Mouse (Mus musculus) left cerebral cortex, adult 18-20 months (tissue): ENCODE data around the gene Prmt6. TPM values are rescaled to one million over a fixed set of nuclear protein-coding genes. Genes with fewer than 3 reads are reported as not detected.
A peak's percentile ranks its signal among the peaks of the same experiment; 100 is the strongest.

Experiments used
- DNase-seq, 2 experiments: peaks; one replicate each; pipeline ENCODE4 v3.0.0; 2021 to 2022; ENCODE audit warnings: low spot score in 2 of 2, mixed read lengths in 1 of 2
- long read RNA-seq, 2 experiments: library from polyadenylated mRNA; stranded (forward); transcript quantifications; one replicate each; pipeline ENCODE4 v2.0.0; 2021
- total RNA-seq, 2 experiments: library from RNA; stranded (reverse); gene quantifications; 2 replicates each; pipeline ENCODE4 v1.2.3; 2021

The Prmt6 gene
- total RNA-seq: 10 to 100 TPM; 13.8 TPM
- long read RNA-seq, experiment 1, transcript Prmt6-202 (2 exons, 3,059 nt): major isoform, 13 of 19 reads
- long read RNA-seq, experiment 1, partial matches to known transcripts: 2 of 19 reads
- long read RNA-seq, experiment 1, other reads (novel, unspliced or antisense): 0 of 19 reads
- long read RNA-seq, experiment 2, transcript Prmt6-202 (2 exons, 3,059 nt): major isoform, 11 of 15 reads
- long read RNA-seq, experiment 2, partial matches to known transcripts: 0 of 15 reads
- long read RNA-seq, experiment 2, other reads (novel, unspliced or antisense): 1 of 15 reads

DNA sequence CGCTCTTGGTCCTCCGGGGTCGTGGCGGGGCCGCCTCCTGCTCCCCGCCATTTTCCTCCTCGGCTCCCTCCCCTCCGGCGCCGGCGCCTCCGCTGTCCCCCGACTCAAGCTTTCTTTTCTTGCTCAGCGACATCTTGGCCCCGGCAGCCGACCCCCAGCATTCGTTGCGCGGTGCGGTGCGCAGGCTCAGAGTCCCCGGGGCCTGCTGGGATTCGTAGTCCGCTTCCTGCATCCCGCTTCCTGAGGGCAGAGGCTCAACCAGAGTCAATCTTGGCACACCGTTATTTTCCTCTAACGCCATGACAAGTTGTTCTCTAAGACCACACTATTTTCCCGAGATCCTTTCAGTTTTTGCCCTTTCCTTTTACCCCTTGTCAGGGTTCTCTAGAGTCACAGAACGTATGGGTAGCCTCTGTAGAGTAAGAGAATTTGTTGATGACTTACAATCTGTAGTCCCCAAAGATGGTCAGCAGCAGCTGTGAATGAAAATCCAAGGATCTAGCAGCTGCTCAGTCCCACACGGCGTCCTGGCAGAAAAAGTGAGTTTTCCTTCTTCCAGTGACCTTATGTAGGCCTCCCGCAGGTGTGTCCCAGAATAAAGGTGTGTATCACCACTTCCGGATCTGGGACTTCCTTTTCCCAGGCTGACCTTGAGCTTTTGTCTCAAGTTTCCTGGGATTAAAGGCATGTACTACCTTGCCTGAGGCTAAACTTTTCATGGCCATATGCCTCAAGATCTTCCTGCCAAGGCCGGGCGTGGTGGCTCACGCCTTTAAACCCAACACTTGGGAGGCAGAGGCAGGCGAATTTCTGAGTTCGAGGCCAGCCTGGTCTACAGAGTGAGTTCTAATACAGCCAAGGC, at the start of gene Prmt6:
Gene Prmt6, minus strand, starts transcription at position 160 of the 862 bp plus-strand sequence.
- DNase-seq: peak; percentile 91 to 94

- DNase-seq: no peak
Observed at GRCm38 (mm10) chr3:110290485-110291045, 39.8 kb upstream of the Prmt6 start.

DNA sequence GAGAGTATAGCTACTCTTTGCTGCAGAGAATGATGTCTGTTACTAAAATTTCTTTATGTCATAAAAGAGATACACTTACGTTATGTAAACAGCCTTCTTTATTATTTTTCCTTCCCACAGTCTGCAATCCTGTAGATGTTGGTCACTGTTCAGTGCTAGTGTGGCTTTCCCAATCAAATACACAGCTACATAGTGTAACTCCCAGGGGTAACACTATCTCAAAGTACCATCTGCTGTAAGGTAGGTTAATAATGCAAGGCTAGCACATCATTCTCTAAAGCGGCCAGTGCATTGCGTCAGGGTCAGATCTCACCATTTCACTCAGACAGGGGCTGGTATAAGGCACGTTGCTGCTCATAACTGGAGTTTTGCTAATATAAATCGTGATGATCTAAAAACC, 31.9 kb upstream of the Prmt6 start:
- no peak for DNase-seq

GRCm38 (mm10) chr3:110267790-110268189, 17.0 kb upstream of the Prmt6 start:
- no peak for DNase-seq

- no peak for DNase-seq
Observed at GRCm38 (mm10) chr3:110253105-110253504, 2.3 kb upstream of the Prmt6 start.

DNA sequence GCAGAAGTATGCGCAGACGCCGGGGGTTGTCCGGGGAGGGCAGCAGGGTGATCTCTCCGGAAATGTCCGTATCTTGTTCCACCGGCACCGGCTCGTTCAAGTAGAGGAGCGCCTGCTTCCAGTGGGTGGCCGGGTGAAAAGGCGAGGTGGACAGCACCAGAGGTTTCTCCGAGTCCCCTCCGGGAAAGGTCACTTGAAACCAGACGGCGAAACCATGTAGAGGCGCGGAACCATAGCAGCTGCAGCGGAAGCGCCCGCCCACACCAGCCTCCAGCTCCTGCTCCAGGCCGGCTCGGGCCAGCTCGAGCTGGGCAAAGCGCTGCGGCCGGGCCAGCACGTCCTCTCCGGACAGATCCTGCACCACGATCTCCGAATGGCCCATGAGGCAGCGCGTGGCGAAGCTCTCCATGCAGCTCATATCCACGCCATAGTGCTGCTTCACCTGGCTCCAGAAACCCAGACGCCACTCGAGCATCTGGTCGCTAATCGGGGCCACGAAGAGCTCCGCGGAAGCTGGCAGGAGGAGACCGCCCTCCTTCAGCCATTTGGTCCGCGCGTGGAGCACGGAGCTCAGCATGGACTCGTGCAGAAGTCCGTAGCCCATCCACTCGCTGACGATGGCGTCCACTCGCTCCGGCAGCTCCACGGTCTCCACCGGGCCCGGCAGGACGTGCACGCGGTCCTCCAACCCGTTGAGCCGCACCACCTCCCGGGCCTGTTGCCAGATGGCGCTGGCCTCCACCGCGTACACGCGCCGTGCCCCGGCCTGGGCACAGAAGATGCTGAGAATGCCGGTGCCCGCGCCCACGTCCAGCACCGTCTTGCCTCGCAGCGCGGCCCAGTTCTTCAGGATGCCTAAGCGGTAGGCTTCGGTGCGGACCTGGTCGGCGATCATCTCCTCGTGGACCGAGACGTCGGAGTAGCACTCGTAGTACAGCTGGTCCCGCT, 633 bp downstream of the Prmt6 start:
- peak; percentile 66 to 70 for DNase-seq

DNA sequence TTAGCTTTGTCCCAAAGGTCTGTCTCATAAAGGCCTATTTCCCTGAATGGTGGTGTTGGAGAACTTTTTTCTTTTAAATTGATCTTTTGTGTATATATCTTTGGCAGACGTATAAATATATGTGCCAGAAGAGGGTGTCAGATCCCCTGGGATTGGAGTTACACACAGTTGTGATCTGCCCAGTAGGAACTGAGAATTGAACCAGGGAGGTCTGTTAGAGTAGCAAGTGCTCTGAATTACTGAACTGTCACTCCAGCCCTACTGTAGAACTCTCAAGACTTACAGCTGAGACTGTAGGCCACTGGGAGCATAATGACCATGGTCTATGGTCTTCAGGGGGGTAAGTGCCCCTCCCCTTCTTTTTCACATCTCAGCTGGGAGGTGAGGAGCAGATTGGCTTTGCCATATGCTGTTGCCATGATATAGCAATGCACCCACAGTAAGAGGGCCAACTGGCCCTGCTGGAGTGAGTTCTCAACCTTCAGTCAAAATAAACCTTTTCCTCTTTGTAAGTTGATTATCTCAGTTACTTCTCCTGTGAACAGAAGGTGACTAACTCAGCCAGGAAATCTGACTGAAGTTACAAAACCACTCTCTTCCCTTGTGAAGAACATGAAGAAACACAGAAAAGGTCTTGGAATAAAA, 13.9 kb downstream of the Prmt6 start:
- peak in 1 of 2 experiments; percentile 3 for DNase-seq

Other genes with a start within 250 kb of the Prmt6 start
- gene Ntng1, start 107.0 kb downstream of the Prmt6 start, total RNA-seq: 10 to 100 TPM; 31.3 to 32.5 TPM